Mouse (Mus musculus): ENCODE data around the gene Cep170b. TPM values are rescaled to one million over a fixed set of nuclear protein-coding genes. Genes with fewer than 3 reads are reported as not detected.

Cep170b gene
- polyA plus RNA-seq (2016; fragmentation: Nextera tagmentation; extraction: Ambion mirVana): 22.2 and 23.2 TPM in 2 replicates

DNA sequence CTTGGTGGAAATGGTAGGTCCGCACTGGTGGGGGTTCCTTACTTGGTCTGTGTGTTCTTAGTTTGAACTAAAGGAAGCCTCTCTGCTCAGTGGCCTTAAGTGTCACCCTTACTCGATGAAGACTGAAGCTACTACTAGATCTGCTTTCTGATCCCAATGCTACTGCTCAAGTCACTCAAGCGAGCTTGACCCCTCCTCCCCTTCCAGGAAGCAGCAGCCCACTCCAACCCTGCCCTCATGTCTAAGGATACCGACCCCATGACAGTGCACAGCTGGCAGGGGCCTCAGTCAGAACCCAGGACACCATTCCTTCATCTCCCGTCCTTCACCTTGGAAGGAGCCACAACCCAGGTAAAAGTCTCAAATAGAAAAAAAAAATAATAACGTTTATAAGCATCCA lies at the start of gene Cep170b:
TSS of gene Cep170b (plus strand) at position 240 of the 400 bp plus-strand sequence.
- ATAC-seq (ENCODE audit: low FRiP score, low read depth): no peak
- WGBS: 77% methylated on average over 6 of the region's 6 CpGs

DNA sequence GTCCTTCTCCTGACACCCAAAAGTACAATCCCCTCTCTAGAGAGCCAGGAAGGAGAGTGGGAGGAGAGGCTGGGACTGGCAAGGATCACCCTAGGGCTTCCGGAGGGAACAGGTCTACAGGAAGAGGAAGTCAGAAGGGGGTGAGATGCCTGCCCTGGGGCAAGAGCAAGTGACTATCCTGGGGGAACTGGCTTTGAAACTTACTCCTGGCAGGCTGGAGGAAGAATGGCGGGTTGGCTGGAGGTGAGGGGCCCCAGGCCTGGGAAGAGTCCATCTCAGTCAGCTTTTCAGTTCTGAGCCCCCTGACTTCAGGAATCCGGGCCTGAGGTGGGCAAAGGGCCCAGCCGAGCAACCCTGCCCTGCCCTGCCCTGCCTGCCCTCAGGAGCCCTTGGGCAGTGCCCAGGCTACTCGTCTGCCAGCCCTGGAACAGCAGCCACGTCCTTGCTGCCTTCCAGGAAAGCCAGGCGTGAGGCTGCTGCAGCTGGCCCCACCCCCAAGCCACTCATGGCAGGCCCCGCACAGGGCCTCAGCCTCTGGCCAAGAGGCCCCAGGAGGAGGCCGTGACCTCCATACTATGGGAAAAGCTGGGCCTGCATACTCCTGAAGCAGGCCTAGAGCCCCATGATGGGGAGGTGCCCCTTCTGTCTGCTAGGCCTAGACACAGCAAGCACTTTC lies 49.4 kb upstream of the Cep170b start:
- Histone ChIP-seq H3K27ac (no peak overlapping the region), H3K4me3 (no peak overlapping the region), H3K9me3 (no peaks in the 10 kb centered on the region), H3K27me3 (replicated peaks) (no peaks in the 10 kb centered on the region), H3K4me1 (peaks cover 73% of the 10 kb centered on the region), H3K4me2 (replicated peaks) (peak overlapping the region; percentile 89), H3K36me3 (peaks cover 55% of the 10 kb centered on the region), H3K9ac (peak overlapping the region; percentile 38)
- ATAC-seq (ENCODE audit: low FRiP score, low read depth): no peak
- WGBS: 48% methylated on average over 9 of the region's 9 CpGs

More for the DNA sequence above, at the start of gene Cep170b:
- Histone ChIP-seq H3K4me2 (replicated peaks) (peak within 1 kb of the TSS; percentile 100), H3K9me3 (no peaks in the 10 kb centered on the region), H3K36me3 (no peaks in the 10 kb centered on the region), H3K4me1 (peaks cover 25% of the 10 kb centered on the region), H3K9ac (no peak within 1 kb of the TSS), H3K27ac (no peak within 1 kb of the TSS), H3K27me3 (replicated peaks) (peaks cover 32% of the 10 kb centered on the region), H3K4me3 (peak within 1 kb of the TSS; percentile 86)

DNA sequence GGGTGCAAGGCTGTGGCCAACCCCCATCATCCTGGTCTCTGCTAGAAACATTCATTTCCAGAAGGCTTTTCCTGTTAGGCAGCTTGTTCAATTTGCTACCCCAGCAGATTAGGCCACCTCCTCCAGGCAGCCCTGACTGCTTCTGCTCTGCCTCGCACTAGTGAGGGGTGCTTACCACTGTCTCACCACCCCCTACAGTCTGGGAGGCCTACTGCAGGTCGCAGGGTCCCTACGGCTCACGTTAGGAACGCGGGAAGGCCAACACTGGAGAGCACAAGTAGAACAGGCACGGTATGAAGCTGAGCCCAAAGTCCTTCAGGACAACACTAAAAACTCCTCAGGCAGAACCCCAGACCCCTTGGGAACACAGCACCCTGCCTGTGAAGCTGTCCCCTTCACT lies 48.4 kb upstream of the Cep170b start:
- no peak for ATAC-seq (ENCODE audit: low FRiP score, low read depth)
- Histone ChIP-seq H3K4me1 (peaks cover 63% of the 10 kb centered on the region), H3K36me3 (peaks cover 46% of the 10 kb centered on the region), H3K27me3 (replicated peaks) (peaks cover under 1% of the 10 kb centered on the region; the same call in 1 of the 2 replicates), H3K27ac (no peak overlapping the region), H3K4me3 (peak overlapping the region; percentile 98; the same call in 1 of the 2 replicates), H3K9ac (no peak overlapping the region), H3K9me3 (no peaks in the 10 kb centered on the region), H3K4me2 (replicated peaks) (peak overlapping the region; percentile 89)
- WGBS: 81% methylated on average over 7 of the region's 7 CpGs

DNA sequence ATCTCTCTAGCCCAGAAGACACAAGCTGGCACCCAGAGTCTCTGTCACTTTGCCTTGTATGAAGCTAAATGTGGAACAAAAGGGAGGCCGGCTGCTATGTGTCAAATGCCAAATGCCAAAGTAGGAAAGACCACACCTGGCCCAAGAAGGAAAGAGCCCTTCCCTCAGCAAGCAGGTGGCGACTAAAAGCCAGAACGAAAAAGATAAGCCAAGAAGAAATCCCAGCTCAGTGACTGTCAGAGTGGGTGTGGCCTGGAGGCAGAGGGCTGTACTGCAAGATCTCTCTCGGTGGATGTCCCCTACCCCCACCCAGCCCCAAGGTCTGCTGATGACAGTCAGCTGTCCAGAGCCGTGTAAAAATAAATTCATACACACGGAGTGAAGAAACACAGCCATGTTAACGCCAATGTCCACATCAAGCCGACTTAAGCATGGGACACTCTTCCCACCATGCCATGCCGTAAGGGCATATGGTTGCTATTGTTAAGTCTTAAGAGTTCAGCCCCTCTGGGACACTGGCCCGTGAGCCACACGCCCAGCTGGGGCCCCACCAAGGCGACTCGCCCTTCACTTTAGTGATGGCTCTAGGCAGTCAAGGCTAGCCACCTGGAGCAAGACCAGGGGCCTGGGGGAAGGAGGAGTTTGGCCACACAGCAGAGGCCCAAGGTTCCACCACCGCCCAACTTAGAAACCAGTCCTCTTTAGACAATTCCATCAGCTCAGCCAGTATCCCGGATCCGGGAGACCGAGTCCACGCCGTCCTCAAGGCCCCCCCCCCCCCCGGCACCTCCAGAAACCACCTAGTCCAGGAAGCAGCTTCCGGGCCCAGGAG lies 47.3 kb upstream of the Cep170b start:
- Histone ChIP-seq H3K27me3 (replicated peaks) (peaks cover 11% of the 10 kb centered on the region), H3K4me3 (peak overlapping the region; percentile 98), H3K9ac (peak overlapping the region; percentile 100), H3K27ac (peak overlapping the region; percentile 87; the same call in 1 of the 2 replicates), H3K4me2 (replicated peaks) (peak overlapping the region; percentile 89), H3K4me1 (peaks cover 58% of the 10 kb centered on the region), H3K36me3 (peaks cover 35% of the 10 kb centered on the region), H3K9me3 (no peaks in the 10 kb centered on the region)
- ATAC-seq (ENCODE audit: low FRiP score, low read depth): peak; percentile 15; the same call in 1 of the 2 replicates
- WGBS: 8% methylated on average over 21 of the region's 21 CpGs

DNA sequence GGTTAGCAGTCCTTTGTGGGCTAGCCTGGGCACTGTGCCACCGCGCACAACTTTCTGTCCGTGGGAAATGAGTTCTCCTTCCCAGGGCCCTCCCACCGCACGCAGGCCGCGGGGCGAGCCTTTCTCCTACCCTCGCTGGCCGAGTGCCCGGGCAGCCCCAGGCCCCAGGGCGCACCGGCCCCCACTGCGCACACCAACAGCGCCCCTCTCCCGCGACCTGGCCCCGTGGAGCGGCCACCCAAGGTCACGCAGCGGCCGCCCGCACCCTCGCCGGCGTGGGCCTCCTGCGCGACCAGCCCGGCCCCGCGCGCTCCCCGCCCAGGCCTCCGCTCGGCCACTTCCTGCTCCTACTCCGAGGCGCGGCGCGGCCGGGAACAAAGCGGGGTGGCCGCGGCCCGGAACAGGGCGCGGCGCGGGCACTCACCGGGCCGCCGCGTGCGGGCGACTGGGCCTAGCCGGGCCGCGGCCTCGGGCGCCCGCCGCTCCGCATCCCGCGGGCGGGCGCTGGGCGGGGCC lies 46.6 kb upstream of the Cep170b start:
- peak overlapping the region; percentile 87 for H3K27ac ChIP-seq
- H3K27me3 ChIP-seq (replicated peaks): peaks cover 17% of the 10 kb centered on the region
- peak overlapping the region; percentile 98 for H3K4me3 ChIP-seq
- 0 out of 2 replicates have a peak, but pooled peaks have one; percentile 8 for ATAC-seq (ENCODE audit: low FRiP score, low read depth)
- no peaks in the 10 kb centered on the region for H3K9me3 ChIP-seq
- peaks cover 29% of the 10 kb centered on the region for H3K36me3 ChIP-seq
- WGBS: under 1% methylated on average over 66 of the region's 68 CpGs
- peak overlapping the region; percentile 100 for H3K9ac ChIP-seq
- peak overlapping the region; percentile 89 for H3K4me2 ChIP-seq (replicated peaks)
- H3K4me1 ChIP-seq: peaks cover 62% of the 10 kb centered on the region

DNA sequence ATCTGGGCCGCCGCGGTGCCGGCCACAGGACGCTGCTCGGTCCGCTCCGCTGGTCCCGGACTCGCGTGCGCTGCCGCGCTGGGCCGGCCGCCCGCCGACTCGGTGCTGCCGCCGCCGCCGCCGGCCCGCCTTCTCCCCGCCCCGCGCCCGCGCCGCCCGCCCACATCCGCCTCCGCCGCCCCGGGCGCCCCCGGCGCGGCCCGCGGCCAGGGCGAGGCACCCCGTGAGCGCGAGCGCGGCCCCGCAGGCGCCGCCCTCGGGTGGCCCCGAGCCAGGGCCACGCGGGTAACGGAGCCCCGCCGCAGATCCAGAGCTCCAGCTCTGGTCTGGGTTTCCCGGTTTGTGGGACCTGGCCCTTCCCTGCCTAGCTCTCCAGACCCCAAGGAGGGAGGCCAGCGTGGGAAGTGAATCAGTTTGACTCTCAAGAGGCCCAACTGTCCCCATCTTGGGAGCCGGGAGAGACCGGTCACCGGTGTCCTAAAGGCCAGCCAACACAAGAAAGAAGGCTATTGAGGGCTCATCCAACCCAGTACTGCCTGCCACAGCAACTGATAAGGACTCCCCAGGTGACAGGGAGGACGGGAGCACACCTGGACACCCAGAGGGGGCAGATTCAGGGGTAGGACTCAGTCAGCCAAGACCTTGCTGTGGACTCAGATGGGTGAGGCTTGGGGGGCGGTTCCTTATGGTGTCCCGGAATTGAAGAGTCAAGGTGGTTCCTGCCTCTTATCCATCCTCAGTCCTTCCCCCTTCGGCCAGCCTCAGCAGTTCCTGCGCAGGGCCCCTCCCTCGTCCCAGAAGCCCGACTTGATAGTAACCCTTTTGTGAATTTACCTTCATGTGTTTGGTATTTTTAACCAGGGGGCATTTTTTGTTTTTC lies 45.9 kb upstream of the Cep170b start, which contains the start of gene Akt1:
TSS of gene Akt1 (minus strand) at position 753 of the 880 bp plus-strand sequence.
- peak within 1 kb of the TSS; percentile 89 for H3K4me2 ChIP-seq (replicated peaks)
- WGBS: under 1% methylated on average over 57 of the region's 70 CpGs
- H3K9me3 ChIP-seq: no peaks in the 10 kb centered on the region
- peak within 1 kb of the TSS; percentile 98 for H3K4me3 ChIP-seq
- H3K36me3 ChIP-seq: peaks cover 21% of the 10 kb centered on the region
- H3K9ac ChIP-seq: peak within 1 kb of the TSS; percentile 100
- H3K27me3 ChIP-seq (replicated peaks): peaks cover 24% of the 10 kb centered on the region
- H3K4me1 ChIP-seq: peaks cover 68% of the 10 kb centered on the region
- ATAC-seq (ENCODE audit: low FRiP score, low read depth): 0 out of 2 replicates have a peak, but pooled peaks have one; percentile 7
- peak within 1 kb of the TSS; percentile 87 for H3K27ac ChIP-seq

DNA sequence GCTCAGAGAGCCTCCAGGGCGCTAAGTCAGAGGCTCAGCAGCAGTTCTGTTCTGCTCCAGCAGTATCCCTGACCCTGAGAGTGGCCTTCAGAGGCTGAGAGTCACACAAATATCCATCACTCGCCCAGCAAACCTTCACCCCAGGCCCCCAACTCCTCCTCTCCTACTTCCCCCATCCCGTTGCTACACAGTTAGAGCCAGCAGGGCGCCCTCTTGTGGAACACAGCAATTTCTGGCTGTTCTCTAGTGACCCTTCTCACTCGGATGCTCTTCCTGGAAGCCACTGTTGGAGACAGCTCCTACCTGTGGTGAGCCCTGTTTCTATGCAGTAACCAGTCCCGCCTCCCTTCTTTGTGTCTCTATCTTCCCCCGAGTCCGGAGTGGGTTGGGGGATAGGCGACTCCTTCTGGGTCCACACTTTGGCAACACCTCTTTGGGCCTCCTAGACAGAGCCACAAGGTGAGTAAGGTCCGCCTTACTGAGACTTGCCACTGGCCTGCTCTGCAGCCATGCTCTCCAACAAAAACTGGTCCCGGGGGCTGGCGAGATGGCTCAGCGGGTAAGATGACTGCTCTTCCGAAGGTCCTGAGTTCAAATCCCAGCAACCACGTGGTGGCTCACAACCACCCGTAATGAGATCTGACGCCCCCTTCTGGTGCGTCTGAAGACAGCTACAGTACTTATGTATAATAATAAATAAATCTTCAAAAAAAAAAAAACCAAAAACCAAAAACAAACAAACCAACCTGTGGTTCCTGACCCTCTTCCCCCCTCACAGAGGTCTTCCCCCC lies 44.8 kb upstream of the Cep170b start:
- WGBS: 13% methylated on average over 18 of the region's 18 CpGs
- Histone ChIP-seq H3K27me3 (replicated peaks) (peaks cover 35% of the 10 kb centered on the region), H3K9ac (no peak overlapping the region), H3K4me3 (peak overlapping the region; percentile 98), H3K27ac (0 out of 2 replicates have a peak overlapping the region, but pooled peaks have one; percentile 46), H3K9me3 (no peaks in the 10 kb centered on the region), H3K4me1 (peaks cover 65% of the 10 kb centered on the region), H3K36me3 (peaks cover 11% of the 10 kb centered on the region), H3K4me2 (replicated peaks) (peak overlapping the region; percentile 89)
- ATAC-seq (ENCODE audit: low FRiP score, low read depth): peak; percentile 34

DNA sequence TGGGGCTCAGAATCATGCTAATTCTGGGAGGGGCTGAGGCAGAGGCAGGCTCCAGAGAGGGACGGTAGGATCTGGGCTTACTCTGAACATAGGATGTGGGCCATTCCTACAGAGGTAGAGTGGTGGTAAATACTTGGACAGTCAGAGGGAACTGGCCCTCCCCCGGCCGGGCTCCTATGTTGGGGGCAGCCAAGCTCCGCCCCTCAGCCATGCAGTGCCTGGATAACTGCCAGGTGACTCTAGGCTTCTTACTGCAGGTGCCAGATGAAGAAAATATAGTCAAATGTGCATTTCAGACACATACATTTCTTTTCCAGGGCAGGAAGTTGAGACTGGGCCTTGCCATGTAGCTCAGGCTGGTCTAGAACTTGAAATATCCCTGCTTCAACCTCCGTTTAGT lies 43.2 kb upstream of the Cep170b start:
- H3K4me2 ChIP-seq (replicated peaks): no peak overlapping the region
- no peak overlapping the region for H3K4me3 ChIP-seq
- ATAC-seq (ENCODE audit: low FRiP score, low read depth): no peak
- H3K9ac ChIP-seq: no peak overlapping the region
- H3K27me3 ChIP-seq (replicated peaks): peaks cover 48% of the 10 kb centered on the region
- H3K9me3 ChIP-seq: no peaks in the 10 kb centered on the region
- WGBS: 63% methylated on average over 5 of the region's 5 CpGs
- no peak overlapping the region for H3K27ac ChIP-seq
- no peaks in the 10 kb centered on the region for H3K36me3 ChIP-seq
- peaks cover 49% of the 10 kb centered on the region for H3K4me1 ChIP-seq

DNA sequence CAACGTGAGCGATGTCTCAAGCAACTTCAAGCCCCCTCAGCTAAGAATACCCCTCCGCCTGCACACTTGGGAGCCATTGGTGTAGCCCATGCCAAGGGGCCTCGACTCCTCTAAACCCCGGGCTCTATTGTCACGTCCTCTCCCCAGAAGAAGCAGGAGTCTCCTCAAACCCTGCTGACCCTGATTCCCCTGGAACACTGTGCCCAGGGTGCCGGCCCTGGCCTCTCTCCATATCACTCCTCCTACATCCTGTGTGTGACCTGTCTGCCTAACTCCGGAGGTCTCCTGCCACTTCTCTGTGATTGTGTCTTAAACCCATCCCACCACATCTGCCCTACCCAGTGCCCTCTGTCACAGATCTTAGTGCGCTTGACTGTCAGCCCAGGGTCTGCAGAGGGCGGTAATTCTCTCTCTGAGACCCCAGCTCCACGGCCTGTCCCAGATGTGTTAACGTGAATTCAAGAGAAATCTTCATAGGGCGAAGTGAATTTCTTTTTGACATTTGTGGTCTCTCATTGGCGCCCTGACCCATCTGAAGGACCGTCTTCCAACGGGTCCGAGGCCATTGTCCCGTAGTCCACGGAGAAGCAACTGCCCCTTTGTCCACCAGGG lies 42.2 kb upstream of the Cep170b start:
- peak overlapping the region; percentile 67 for H3K9ac ChIP-seq
- peak overlapping the region; percentile 64 for H3K4me3 ChIP-seq
- H3K36me3 ChIP-seq: no peaks in the 10 kb centered on the region
- WGBS: 20% methylated on average over 19 of the region's 19 CpGs
- no peak overlapping the region for H3K27ac ChIP-seq
- H3K4me1 ChIP-seq: peaks cover 39% of the 10 kb centered on the region
- ATAC-seq (ENCODE audit: low FRiP score, low read depth): no peak
- H3K4me2 ChIP-seq (replicated peaks): peak overlapping the region; percentile 95
- H3K9me3 ChIP-seq: no peaks in the 10 kb centered on the region
- H3K27me3 ChIP-seq (replicated peaks): peaks cover 48% of the 10 kb centered on the region

DNA sequence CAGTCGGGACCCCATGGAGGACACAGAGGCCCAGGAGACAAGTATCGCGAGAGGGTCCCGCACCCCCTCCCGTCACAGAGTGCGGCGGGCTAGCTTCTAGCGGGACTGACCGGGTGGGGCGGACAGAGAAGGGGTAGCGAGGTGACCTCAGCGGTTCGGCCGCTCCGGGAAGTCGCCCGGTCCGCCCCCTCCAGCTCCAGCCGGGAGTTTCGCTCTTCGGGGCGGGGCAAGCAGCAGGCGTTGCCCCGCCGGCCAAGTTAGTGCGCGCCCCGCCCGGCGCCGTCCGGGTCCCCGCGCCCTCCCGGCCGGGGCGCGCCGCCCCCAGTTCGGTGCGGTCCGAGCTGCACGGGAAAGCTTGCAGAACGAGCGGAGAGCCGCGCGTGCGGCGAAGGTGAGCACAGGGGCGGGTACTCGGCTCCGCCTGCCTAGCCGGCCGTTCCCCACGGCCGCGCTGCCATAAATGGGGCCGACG lies 41.7 kb upstream of the Cep170b start, which contains the start of gene Zbtb42:
TSS of gene Zbtb42 (plus strand) at position 274 of the 472 bp plus-strand sequence.
- peak within 1 kb of the TSS; percentile 64 for H3K4me3 ChIP-seq
- peaks cover 48% of the 10 kb centered on the region for H3K27me3 ChIP-seq (replicated peaks)
- no peak within 1 kb of the TSS for H3K27ac ChIP-seq
- WGBS: under 1% methylated on average over 60 of the region's 60 CpGs
- no peaks in the 10 kb centered on the region for H3K36me3 ChIP-seq
- H3K9ac ChIP-seq: peak within 1 kb of the TSS; percentile 67
- peak within 1 kb of the TSS; percentile 95 for H3K4me2 ChIP-seq (replicated peaks)
- no peaks in the 10 kb centered on the region for H3K9me3 ChIP-seq
- ATAC-seq (ENCODE audit: low FRiP score, low read depth): peak; percentile 42
- H3K4me1 ChIP-seq: peaks cover 35% of the 10 kb centered on the region
